Mouse (Mus musculus) lung, adult 2 months (tissue): ENCODE measurements around the gene Ttc23.

Experiments
- CTCF ChIP-seq: fragments of 200-500 bp; IDR thresholded peaks from 2 replicates; pipeline ENCODE4 v1.5.1; 2011; ENCODE audit warnings: mild to moderate bottlenecking, low read length, control low read depth; ENCODE audit not compliant: insufficient read depth
- POLR2A ChIP-seq: fragments of 200-500 bp; IDR thresholded peaks from 2 replicates; pipeline ENCODE4 v1.6.1; 2011; ENCODE audit warnings: low read depth, mild to moderate bottlenecking, control low read depth, low read length, borderline replicate concordance; ENCODE audit errors: extremely low read depth

- TF ChIP-seq CTCF (no peak), POLR2A (no peak)
Measured at GRCm38 (mm10) chr7:67755366-67755765, 108.2 kb downstream of the Ttc23 start.
